Mouse (Mus musculus): ENCODE data around the gene Myo1d.

The Myo1d gene

DNA sequence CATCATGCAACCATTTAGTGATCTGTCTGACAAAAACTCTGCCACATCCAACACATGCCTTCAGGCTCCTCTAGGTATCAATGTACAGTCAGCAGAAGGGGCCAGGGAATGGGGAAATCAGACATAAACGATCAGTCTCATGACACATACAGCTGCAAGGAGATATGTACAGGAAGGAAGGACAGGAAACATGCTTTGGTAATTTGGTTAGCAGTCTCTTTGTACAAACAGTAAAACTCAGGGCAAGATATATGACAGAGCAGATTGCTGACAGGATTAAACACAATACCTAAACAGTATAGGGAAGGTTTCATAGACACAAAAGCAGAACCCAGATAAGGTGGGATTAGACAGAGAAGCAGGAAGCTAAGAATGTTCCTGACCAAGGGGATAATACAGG is 60.8 kb downstream of the Myo1d start:
- DNase-seq: no peak

DNA sequence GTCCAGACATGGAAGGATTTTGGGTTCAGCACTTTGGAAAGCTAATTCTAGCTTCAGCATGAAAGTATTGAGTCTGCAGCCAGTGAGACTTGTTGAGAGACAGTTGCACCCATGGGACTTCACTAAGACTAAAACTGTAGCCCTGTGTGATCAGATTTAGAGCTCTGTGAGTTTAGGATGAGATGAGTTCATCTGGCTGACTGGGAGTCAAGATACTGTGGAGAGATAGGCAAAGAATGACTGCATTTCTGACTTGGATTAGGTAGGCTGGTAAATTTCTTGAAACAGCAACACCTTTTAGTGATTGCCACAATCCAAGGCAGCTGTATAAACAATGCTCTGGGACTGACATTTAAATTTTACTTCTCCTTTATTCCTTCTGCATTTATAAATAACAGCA is 61.8 kb downstream of the Myo1d start:
- no peak for DNase-seq

DNA sequence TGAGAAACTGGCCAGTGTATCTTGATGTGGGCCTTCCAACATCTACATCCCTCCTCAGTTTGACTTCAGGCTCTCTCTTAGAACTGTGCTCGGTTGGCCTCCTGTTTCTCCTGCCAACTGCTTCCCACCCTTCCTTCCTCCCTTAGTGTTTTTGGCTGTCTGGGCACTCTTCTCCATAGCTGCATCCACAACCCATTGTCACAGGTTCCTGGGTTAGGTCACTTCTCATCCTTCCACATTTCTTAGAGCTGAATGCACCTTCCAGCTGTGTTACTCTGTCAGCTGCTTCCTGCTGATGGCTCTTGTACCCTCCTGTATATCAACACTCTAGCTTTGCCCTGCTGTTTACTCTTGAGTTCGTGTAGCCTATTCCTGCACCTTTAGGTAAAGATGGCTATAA is 64.7 kb downstream of the Myo1d start:
- no peak for DNase-seq

DNA sequence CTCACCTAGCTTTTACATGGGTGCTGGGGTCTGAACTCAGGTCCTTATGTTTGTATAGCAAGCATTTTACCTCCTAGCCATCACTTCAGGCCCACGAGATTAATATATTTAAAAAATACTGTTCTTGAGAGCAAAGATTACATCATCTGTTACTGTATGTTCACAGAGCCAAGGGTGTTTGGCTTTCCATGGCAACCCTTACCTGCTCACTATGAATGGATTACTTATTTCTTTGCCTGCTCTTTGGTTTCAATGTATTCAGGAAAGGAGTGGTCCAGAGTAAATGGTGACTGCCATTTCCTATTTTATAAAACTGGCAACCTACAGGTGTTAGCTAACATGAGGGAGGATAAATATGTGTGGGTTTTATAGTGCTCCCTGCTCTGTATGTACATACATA is 66.1 kb downstream of the Myo1d start:
- no peak for DNase-seq

DNA sequence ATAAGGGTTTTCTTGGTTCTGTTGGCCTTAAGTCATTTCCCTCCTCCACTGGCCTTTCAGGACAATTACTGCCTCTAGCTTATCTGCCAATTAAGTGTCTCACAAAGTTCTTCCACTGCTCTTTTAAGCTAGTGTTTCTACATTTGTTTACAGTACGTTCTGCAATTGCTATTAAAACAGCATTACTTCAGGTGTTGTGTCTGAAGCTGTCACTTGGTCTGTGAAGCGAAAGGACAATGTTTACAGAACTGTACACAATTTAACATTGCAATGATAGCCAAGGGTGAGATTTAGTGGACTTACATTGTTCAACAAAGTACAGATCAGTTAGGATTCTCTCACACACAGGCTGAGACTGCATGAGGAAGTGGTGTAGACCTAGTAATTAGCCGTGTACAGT is 67.6 kb downstream of the Myo1d start:
- no peak for DNase-seq

DNA sequence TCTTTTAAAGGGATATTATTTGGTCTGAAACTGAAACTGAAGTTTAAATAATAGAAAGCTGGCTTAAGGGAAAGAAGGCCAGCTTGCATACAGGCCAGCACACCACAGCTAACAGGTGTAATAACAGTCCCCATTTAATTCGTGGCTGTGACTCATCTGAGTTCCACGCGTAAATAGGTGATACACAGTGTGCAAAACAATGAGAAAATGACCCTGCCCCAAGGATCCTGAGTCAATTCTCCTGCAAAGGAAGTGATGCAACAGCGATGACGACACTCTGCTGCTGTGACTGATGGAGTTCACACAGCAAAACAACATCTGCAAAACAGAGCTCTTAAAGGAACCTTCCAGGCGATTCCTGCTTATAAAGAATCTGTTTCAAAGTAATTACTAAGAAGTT is 68.5 kb downstream of the Myo1d start:
- DNase-seq: no peak

DNA sequence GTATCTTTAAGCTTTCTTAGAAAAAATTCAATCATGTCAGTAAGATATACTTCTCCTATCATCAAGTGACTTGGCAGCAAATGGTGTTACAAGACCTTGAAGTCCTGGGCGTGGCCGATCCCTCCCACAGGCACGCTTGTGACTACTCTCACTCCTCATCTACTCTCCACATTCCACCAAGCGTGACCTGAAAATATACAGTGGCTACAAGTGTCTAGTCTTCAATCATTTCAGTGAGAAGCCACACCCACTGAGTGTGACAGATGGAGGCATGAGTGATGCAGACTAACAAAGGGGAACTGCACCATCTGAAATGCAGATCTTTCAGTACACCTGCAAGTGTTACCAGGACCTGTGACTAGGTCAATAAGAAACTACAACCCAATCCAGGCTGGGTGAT is 79.2 kb downstream of the Myo1d start:
- DNase-seq: no peak

DNA sequence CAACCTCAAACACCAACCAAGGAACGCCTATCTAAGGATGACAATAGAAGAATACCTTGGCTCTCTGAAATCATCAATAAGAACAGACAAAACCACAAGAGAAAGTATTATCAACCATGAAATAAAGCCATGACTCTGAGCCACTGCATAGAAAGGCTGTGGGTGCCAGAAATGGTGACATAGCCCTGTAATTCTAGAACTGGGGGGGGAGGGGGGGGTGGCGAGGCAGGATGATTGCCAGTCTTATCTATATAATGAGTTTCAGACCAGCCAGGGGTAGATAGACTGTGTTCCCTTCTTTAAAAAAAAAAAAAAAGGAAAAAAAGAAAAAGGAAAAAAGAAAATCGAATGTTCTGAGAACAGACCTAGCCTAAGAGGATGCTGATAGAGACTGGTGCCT is 81.1 kb downstream of the Myo1d start:
- no peak for DNase-seq

DNA sequence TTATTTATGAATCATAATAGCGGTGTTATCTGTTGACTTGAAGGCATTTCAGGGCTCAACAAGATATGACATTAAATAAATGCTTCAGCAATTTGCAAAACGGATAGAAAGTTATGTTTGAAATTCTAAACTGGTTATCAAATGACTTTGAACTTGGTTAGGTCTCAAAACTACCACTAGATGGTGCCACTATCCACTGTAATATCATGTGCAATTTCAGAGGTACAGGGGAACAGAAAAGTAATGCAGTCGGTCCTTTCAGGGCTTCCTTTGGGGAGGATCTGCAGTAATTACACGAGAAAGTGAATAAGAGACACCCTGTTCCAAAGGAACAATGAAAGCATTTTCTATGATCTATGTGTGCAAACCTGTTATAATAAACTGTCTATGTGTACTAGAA is 83.5 kb downstream of the Myo1d start:
- DNase-seq: peak; percentile 6

DNA sequence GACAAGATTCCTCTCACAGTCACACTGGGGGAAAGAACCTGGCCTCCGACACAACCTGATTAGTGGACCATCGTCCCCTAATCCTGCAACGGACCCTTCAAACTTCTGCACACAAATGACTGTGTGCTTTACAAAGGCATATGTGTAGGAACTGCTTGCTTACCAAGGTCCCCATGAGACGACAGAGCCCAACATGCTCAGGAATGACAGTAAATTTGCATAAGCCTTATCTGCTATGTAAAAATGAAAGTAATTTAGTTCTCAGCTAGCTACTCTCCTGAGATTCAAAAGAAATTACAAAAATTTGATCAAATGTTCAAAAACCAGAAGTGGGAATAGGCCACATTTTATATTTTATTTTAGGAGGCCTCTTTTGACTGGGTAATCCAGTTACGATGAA is 95.2 kb downstream of the Myo1d start:
- no peak for DNase-seq

DNA sequence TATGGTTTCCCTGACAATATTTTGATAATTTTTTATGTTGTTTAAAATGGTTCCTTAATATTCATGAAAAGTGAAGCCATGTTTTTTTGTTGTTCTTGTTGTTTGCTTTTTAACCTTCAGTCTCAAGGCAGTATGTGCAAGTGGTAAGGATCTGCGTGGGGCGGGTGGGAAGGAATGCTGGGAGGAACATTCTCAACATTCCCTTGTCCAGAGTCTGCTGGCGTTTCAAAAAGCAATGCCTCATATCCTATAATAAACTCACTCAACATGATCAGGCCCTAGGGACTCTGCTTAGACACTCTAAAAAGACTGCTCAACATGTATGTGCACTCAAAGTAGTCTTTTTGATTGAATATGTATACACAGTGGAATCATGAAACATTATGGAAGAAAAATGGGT is 97.1 kb downstream of the Myo1d start:
- DNase-seq: no peak

DNA sequence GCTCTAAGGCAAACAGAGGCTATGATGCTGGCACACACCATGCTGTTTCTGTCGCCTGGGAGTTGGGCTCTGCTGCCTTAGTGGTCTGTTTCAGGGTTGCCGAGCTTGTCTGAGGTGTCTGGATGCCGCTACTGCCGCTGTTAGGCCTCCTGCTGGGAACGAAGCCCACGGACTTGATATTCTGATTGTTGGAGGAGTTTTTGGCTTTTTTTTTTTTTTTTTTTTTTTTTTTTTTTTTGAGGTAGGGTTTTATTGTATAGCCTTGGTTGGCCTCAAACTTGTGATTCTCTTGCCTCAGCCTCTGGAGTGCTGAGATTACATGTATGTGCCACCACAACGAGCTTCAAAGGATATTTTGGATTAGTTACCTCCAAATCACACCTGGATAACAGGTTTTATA is 106.8 kb downstream of the Myo1d start:
- no peak for DNase-seq

DNA sequence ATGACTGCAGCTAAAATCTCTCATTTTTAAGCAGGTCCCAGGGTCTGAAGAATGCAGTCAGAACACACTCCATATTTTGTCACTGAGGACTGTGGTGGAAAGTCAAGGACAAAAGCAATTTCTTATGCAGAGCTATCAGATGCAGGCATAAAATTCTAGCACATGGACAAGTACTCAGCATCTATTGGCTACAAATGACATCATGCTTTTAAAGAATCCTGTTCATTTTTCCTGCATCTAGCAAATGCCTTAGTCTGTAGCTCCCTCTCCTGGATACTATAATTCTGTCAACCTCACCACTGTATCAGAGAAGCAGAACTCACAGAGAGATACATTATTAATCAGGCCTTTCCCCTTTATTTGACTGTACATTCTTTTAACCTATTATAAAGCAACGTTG is 109.4 kb downstream of the Myo1d start:
- DNase-seq: peak; percentile 20

DNA sequence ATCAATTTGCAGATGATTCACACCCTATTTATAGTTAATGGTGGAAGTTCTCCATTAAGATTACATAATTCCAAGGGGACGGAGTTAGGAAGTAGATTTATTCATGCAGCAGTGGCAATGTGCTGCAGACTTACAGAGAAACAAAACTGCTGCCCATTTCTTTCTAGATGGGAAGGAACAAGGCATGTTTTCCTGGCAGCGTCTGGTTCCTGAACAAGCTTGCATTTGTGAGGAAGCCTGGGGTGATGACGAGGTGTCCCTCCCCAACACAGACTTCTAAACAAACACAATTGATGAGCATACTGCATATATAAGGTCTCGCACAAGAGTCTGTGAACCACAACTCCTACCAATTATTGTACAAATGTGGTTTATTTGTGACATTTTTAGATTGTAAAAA is 109.9 kb downstream of the Myo1d start:
- DNase-seq: no peak

DNA sequence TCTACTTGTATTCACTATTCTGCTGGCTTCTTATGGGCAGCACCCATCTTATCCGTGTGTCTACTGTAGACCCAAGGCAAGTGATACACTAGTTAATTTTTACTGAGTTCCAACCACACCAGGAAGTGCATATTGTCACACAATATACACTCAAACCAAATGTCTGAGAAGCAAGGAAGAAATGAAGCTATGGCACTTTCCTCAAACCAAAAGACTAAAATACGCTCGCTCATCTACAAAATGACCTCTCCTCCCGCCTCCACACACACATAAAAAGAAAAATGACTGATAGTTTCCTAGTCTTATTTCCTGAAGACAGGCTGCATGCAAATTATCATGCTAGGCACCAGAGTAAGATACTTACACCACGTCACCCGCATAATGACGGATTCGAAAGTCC is 113.6 kb downstream of the Myo1d start:
- DNase-seq: no peak

DNA sequence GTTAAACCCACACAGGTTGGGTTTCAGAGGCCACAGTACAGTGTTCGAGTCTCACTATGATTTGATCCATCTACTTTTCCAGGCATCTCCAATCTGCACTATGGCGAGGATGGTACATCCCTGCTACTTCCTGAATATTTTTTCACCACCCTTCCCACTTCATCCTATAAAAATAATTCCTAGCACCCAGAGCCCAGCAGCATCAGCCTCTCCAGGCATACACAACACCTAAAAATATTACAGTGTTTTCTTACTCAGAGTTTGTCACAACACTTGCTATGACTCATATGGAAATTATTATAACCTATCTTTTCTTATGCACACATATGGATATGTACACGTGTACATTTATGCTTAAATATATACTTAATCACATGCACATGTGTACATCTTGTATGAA is 115.6 kb downstream of the Myo1d start:
- DNase-seq: no peak

DNA sequence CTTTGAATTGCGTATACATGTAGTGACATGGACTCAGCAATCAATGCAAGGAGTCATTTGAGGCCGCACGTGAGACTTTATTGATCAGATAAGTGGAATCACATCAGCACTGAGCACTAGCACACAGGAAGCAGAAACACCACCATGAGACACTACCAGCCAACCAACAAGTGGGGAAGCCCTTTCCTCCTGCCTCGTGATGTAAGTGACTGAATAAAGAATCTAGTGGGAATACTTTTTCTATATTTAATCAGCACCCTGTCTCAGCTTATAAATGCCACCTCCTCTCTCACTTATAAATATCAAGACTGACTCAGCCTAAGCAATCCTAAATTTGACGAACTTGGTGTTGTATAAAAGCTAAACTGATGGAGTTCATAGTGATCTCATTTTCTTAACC is 134.7 kb downstream of the Myo1d start:
- DNase-seq: no peak

DNA sequence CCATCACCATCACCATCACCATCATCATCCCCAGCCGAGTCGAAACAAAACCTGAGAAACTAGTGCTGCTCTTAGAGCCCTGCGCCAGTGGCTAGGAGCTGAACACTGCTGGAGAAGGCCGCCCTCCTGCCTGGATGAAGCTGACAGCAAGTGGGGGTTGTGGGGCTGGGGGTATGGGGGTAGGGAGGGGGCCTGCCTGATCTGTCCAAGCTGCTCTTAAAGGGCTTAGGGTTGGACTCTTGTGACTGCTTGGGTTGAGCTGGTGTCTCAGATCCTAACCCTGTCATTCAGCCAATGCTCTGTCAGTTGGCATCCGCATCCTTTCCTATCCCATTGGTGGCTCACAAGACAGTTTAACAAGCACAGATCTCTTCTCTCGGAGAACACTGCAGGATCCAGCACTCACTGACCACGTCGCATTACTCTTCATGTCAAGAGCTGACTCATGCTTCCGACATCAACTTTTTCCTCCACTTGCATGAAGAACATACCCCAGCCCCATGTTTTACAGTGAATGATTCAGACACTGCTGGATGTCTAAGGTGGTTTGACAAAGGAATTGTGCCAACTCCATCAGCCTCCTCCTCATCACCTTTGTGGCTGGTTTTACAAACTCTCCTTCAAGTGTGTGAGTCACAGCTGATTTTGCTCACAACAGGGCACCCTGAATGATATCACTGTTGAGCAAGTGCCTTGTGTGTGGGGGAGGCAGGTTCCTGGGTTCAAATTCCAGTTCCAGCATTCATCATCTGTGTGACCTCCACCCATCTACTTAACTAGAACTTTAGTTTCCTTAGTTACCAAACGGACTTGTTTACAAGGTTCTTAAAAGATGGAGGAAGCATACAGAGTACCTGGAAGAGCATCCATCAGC is 150.6 kb downstream of the Myo1d start:
- no peak for DNase-seq

DNA sequence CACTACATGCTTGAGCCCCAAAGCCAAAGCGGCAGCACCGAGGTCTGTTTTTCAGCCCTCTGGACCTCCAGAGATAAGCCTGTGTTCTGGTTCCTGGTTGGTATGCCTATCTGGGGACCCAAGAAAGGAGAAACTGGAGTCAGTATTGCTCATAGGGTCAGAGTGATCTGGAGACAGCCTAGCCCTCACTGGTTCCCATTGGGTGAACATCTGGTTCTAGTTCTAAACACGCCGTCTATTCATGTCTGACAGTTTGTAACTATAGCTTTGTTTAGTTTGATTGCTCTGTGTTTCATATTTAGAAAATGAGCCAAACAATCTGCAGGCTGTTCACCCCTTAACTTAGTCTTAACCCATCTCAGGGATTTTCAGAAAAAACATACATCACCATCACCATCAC is 151.2 kb downstream of the Myo1d start:
- DNase-seq: no peak

DNA sequence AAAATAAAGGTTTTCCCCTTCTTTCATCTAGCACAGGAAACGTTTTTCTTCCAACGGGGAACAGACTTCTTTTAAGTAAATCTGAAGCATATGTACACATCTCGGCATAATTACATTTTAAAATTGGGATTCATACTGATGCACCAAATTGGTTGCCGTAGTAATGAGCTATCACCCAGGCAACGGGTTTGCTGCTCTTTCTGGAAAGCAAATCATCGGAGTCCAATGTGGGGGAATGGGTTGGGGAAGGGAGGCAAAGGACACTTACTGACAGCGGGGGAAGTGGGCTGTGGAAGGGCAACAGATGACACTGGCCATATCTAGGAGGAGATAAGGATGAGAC is 156.8 kb downstream of the Myo1d start:
- no peak for DNase-seq

DNA sequence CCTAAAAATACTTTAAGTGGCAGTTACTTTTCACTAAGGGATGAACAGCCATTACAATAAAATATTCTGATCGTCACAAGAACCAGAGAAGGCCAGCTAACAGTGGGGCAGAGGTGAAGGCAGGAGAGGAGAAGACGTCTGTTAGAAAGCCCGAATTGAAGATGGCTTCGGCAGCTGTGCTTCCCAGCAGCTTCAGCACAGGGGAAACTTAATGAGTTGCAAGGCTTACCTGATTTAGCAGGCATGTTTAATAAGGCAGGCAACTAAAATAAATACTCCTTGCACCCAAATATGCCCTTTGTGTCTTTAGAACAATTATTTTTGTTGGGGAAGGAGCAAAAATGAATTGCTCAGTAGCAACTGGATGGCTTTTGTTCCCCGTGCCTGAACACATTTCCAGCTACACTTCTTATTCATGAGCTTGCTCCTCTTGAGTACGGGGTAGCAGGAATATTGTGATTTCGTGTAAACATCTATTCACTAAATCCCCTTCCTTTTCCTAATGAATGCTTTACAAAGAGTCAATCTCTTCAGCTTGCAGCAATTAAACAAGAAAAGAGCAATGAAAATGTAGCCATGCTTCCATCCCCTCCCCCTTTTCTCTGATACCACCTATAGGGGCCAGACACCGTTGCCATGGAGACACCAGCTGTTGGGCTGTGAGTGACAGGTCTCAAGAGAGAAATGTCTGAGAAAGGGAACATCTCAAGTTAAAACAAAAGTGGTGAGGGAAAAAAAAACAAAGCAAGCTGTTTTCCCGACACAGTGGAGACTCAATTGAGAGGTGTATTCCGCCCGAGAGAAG is 157.4 kb downstream of the Myo1d start:
- no peak for DNase-seq

DNA sequence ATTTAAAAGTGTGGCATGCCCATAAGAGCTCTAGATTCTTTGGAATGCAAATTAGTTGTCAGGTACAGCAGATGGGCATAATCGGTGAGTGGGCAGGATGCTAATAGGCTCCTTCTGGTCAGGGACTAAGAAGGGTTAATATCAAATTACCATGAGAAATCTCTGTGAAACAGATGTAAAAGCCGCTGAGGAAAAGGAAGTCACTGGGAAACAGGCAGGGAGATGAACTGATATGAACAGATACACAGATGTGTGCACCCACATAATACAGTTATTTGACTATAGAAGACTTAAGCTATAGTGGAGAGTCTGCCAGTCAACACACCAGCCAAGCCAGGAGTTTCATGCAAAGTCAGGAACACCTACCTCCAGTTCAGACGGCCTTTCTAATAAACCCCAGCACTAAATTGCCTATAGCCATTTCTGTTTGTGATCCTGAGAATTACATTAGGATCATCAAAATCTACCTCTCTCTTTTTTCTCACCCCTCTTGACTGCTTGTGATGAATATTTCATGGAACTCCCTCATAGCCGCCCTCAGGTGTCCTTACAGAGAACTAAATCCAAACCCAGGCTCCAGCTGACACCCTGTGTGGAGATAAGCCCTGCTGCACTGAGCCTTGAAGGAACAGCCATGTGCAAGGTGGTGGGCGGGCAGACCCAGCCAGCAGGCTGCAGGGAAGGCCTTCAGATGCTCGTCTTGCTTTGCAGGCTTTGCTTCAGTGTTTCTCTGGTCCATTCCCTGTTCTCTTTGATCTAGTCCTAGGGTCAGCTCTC is 164.7 kb downstream of the Myo1d start:
- DNase-seq: no peak

DNA sequence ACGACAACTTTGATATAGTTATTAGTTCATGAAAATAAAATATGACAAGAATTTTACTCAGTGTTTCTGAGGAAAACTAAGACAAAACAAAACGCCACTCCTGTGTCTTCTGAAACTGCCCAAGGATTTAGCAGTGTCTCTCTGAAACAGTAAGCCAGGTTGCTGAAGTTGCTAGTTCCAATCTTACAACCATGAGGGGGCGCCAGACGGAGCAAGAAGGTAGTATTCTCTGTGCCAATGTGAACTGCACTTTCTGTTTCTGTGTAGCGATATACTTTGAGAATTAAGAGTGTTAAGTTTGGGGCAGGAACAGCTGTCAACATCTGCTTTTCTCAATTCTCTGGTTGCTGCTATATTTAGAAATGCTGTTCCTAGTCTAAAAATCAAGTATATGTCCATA is 165.4 kb downstream of the Myo1d start:
- DNase-seq: peak; percentile 66

DNA sequence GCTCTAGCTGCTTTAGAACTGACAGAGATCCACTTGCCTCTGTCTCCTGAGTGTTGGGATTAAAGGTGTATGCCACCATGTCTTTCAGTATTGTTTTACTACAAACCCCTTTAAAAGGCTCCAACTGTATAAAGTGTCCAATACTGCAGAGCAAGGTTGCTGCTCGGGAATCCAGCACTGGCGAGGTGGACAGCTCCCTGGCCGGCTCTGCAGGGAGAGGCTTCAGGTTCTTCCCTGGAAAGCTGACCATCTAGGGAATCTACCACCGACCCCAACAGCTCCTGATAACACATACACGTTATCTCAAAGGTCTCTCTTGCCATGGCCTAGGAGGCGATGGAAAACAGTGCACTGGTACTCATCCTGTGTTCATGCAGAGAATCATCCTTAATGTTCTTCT is 166.3 kb downstream of the Myo1d start:
- DNase-seq: no peak
